Mouse (Mus musculus): ENCODE results near the gene Piga.

GRCm38 (mm10) chrX:164440140-164440539 is 20.6 kb downstream of the Piga start:
- no peak for TF ChIP-seq POLR2A (IDR thresholded peaks at IDR 0.05; ENCODE audit: borderline replicate concordance, extremely low read depth, insufficient read depth, insufficient read length, poor library complexity, severe bottlenecking)
- no peak for TF ChIP-seq CTCF (IDR thresholded peaks at IDR 0.05; ENCODE audit: borderline replicate concordance, extremely low read depth, insufficient read depth, insufficient read length)

All from brain, embryonic 14.5 days (tissue).